Mouse (Mus musculus) naive thymus-derived CD4-positive, alpha-beta T cell, adult 5 months (primary cell): ENCODE measurements around the gene Mrpl27. TPM values are rescaled to one million over a fixed set of nuclear protein-coding genes. Genes with fewer than 3 reads are reported as not detected.

Source experiments
- polyA plus RNA-seq: library from polyadenylated mRNA; unstranded; fragments of 100-300 nt; shearing (Covaris generic); gene quantifications from one replicate; pipeline ENCODE4 v1.2.1, GENCODE M21; 2017

Gene Mrpl27
- polyA plus RNA-seq: 21.9 TPM

DNA sequence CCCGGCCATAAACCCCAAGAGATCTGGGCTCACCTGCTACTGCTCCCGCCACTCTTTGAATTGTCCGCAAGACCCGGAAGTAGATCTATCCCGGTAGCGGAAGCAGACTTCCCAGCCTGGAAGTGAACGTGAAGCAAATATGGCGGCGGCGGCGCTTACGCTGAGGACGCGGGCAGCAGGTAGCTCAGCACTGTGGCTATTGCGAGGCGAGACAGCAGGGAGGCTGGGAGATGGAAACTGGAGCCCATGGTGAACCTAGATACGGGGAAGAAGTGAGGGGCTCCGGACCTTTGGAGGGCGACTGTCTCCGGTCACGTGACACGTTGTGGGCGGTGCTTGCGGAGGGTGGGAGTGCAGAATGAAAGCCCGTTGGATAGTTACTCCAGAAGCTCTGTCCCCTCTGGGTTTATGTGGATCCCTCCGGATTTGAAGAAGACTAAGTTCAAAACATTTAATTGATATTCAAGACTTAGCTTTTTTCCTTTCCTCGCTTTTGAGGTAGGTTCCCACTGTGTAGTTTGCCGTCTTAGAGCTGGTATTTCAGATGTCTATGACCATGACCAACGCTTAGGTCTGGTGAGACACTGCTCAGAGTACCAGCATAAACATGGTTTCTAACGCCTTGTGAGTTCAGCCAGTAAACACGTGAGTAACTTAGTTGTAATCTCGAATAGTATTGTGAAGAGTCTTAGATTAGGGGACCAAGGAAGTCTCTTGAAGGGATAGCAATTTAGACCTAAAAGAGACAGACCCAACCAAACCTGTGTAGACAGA, at the start of gene Mrpl27, which contains the start of gene Eme1:
Mrpl27 (plus strand) TSS at position 105 of the 774 bp plus-strand sequence.
Eme1 (minus strand) TSS at position 302 of the 774 bp plus-strand sequence.

DNA sequence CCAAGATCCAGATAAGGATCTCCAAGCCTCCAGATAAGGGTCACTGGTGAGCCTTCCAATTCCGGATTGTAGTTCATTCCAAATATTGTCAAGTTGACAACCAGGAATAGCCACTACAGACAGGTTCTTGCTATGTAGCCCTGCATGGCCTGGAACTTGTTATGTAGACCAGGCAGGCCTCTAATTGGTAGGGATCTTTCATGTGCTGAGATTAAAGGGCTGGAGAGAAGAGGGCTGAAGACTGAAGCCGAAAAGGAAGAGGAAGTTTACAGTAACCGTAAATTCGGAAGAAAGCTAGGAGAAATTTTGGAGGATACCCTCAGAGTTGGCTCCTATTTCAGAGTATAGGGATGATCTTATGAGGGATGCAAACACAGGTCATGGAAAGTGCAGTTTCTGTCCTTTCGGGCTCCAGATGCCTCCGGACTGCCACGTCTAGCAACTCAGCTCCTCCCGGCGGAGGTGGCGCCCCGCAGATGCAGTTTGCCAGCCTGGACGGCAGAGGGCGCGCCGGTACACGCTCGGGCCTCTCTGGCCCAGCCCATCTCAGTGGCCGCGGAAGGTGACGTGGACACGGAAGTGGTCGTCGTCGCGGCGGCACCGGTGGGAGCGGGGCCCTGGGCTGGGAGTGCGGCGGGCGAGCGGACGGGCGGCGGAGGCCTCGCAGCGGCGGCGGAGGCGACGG, 24.2 kb upstream of the Mrpl27 start, which contains the start of gene Lrrc59:
Lrrc59 (plus strand) TSS at position 569 of the 685 bp plus-strand sequence.

DNA sequence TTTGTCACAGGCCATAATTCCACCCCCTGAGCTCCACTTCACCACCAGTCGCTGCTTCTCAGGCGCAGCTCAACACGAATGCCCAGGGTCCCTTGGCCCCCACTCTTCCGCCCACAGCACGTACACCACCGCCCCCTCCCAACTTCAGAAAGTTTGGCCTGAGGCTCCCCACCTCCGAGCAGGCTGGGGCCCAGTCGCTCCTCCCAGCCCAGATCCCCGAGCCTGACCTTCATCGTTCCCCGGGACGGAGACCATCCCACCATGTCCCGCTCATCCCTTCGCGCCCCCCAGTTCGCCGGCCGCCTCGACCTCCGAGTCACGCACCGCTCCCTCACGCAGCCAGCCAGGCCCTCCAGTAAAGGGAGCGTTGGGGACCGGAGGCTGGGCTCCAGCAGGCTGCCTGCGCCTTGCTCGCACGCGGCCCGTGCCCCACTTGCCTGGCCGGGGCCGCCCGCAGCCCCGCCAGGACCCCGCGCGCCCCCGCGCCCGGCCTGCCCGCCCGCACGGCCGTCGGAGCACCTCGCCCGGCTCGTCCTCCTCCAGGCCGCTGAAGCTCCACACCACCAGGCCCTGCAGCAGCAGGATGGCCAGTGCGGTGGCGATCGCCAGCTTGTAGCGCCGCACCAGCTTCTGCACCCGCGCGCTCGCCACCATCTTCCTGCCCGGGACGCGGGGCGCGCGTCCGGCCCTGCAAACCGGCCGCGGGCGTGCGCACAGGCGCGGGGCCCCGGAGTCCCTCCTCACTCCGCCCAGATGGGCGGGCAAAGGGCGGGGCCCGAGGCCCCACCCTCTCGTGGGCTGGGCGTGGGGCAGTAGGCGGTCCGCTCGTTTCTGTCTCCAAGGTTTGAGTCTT, 23.4 kb downstream of the Mrpl27 start, which contains the start of gene Xylt2:
Xylt2 (minus strand) TSS at position 762 of the 853 bp plus-strand sequence.

DNA sequence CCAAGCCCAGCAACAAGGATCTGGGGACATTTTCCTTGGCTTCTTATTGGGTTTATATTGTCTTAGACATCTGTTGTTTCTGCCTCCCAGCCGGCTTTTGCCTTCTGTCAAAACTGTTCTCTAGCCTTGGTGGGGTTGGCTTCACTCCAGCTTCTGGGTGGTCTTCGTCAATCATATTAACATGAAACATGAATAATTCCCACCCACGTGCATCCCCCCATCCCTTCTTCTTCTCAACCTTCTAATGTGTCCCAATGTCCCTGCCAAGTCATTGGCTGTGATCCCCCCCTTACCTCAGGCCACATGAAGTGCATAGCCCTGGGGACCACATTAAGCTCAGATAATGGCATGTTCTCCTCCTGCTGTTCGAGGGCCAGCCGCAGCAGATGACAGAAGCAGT, 50.9 kb downstream of the Mrpl27 start, which contains the start of gene Gm11541:
Gm11541 (minus strand) TSS at position 28 of the 400 bp plus-strand sequence.

Other genes with a start within 250 kb of the Mrpl27 start
- 0.04 TPM for gene Cacna1g, start 179.6 kb upstream of the Mrpl27 start, polyA plus RNA-seq
- gene Spata20, start 167.6 kb upstream of the Mrpl27 start, polyA plus RNA-seq: not detected
- not detected for gene Epn3, start 153.8 kb upstream of the Mrpl27 start, polyA plus RNA-seq
- gene Mycbpap, start 132.0 kb upstream of the Mrpl27 start, polyA plus RNA-seq: not detected
- gene Rsad1, start 104.5 kb upstream of the Mrpl27 start, polyA plus RNA-seq: 2.2 TPM
- not detected for gene Chad, start 88.7 kb upstream of the Mrpl27 start, polyA plus RNA-seq
- gene Acsf2, start 51.9 kb upstream of the Mrpl27 start, polyA plus RNA-seq: 6.8 TPM
- 66.0 TPM for gene Lrrc59, start 24.0 kb upstream of the Mrpl27 start, polyA plus RNA-seq
- 0.40 TPM for gene Eme1, start 197 bp downstream of the Mrpl27 start, polyA plus RNA-seq
- gene Xylt2, start 23.7 kb downstream of the Mrpl27 start, polyA plus RNA-seq: 54.8 TPM
- not detected for gene Gm11541, start 50.7 kb downstream of the Mrpl27 start, polyA plus RNA-seq
- gene Cdc34b, start 88.0 kb downstream of the Mrpl27 start, polyA plus RNA-seq: not detected
- not detected for gene Tmem92, start 128.9 kb downstream of the Mrpl27 start, polyA plus RNA-seq